Mouse (Mus musculus) CH12.LX (cell line): ENCODE results near the gene Cib1. TPM values are rescaled to one million over a fixed set of nuclear protein-coding genes. Genes with fewer than 3 reads are reported as not detected.

Experiments used
- DNase-seq: peaks from one replicate; pipeline ENCODE4 v3.0.0-alpha.2; 2013; ENCODE audit errors: extremely low read depth
- H3K27ac ChIP-seq: 2 replicates; pipeline ENCODE4 v1.5.1; 2012; ENCODE audit warnings: low read depth, mild to moderate bottlenecking, control low read depth, moderate library complexity; ENCODE audit not compliant: insufficient read depth
- H3K27me3 ChIP-seq: replicated peaks from 2 replicates; pipeline ENCODE3; 2012; ENCODE audit warnings: inconsistent platforms
- H3K36me3 ChIP-seq, 2 experiments: replicated peaks in 1 of 2; 2 replicates each; pipeline versions ENCODE3 to v1.6.1; 2012; ENCODE audit warnings: inconsistent platforms in 1 of 2, low read length in 1 of 2, mild to moderate bottlenecking in 1 of 2, mixed read lengths in 1 of 2, moderate library complexity in 1 of 2; ENCODE audit not compliant: control insufficient read depth in 1 of 2, insufficient read depth in 1 of 2
- H3K4me1 ChIP-seq, 2 experiments: 2 replicates each; pipeline ENCODE4 v1.6.1; 2012; ENCODE audit warnings: inconsistent platforms in 1 of 2, moderate library complexity in 1 of 2; ENCODE audit not compliant: insufficient read depth in 2 of 2, control insufficient read depth in 1 of 2
- H3K4me2 ChIP-seq: 2 replicates; pipeline ENCODE4 v1.6.1; 2012; ENCODE audit warnings: low read depth, mild to moderate bottlenecking, control low read depth; ENCODE audit not compliant: poor library complexity, insufficient read depth, severe bottlenecking
- H3K4me3 ChIP-seq, 3 experiments: fragments of 150-350 bp in 1 of 3; sonication (generic) in 1 of 3; replicated peaks in 1 of 3; 2 replicates each; pipeline versions ENCODE3 to v1.5.1; 2011 to 2012; ENCODE audit warnings: low read depth in 2 of 3, low read length in 2 of 3, mild to moderate bottlenecking in 2 of 3, moderate library complexity in 2 of 3, control low read depth in 1 of 3, improper control_type of control experiment in 1 of 3, inconsistent platforms in 1 of 3, mixed read lengths in 1 of 3; ENCODE audit not compliant: poor library complexity in 1 of 3
- H3K79me2 ChIP-seq: replicated peaks from 2 replicates; pipeline ENCODE4 v1.6.1; 2012; ENCODE audit warnings: mild to moderate bottlenecking, moderate library complexity; ENCODE audit not compliant: control insufficient read depth, poor library complexity, insufficient read depth, severe bottlenecking; ENCODE audit errors: extremely low read depth
- H3K9ac ChIP-seq: 2 replicates; pipeline ENCODE4 v1.6.1; 2012; ENCODE audit warnings: low read depth, mild to moderate bottlenecking, control low read depth, moderate library complexity; ENCODE audit not compliant: insufficient read depth
- H3K9me3 ChIP-seq: replicated peaks from 2 replicates; pipeline ENCODE3; 2012; ENCODE audit warnings: low read length, inconsistent platforms, mixed read lengths
- BHLHE40 ChIP-seq: IDR thresholded peaks from 2 replicates; pipeline ENCODE4 v1.6.1; 2011; ENCODE audit warnings: mild to moderate bottlenecking, low read depth, low read length, improper control_type of control experiment
- CHD1 ChIP-seq: IDR thresholded peaks from 2 replicates; pipeline ENCODE4 v1.6.1; 2012; ENCODE audit warnings: low read depth, low read length, improper control_type of control experiment, inconsistent platforms
- CHD2 ChIP-seq: IDR thresholded peaks from 2 replicates; pipeline ENCODE4 v1.6.1; 2011; ENCODE audit warnings: low read length, improper control_type of control experiment
- CTCF ChIP-seq, 2 experiments: IDR thresholded peaks in 1 of 2; conservative IDR thresholded peaks in 1 of 2; 2 replicates each; pipeline ENCODE4 v1.5.1; 2011 to 2012; ENCODE audit warnings: low read depth in 2 of 2, low read length in 2 of 2, improper control_type of control experiment in 1 of 2, inconsistent platforms in 1 of 2, mild to moderate bottlenecking in 1 of 2, moderate library complexity in 1 of 2
- ELF1 ChIP-seq: IDR thresholded peaks from 2 replicates; pipeline ENCODE4 v1.6.1; 2014; ENCODE audit warnings: low read depth, mild to moderate bottlenecking, inconsistent platforms, low read length, improper control_type of control experiment
- EP300 ChIP-seq: IDR thresholded peaks from 2 replicates; pipeline ENCODE4 v1.6.1; 2011; ENCODE audit warnings: low read length, improper control_type of control experiment
- ETS1 ChIP-seq: conservative IDR thresholded peaks from 2 replicates; pipeline ENCODE4 v1.6.1; 2012; ENCODE audit warnings: low read depth, mild to moderate bottlenecking, inconsistent platforms, low read length, improper control_type of control experiment, moderate library complexity
- HCFC1 ChIP-seq: IDR thresholded peaks from 2 replicates; pipeline ENCODE4 v1.6.1; 2012; ENCODE audit warnings: low read depth, mild to moderate bottlenecking, inconsistent platforms, low read length, improper control_type of control experiment
- IRF4 ChIP-seq: IDR thresholded peaks from 2 replicates; pipeline ENCODE4 v1.6.1; 2014; ENCODE audit warnings: low read depth, mild to moderate bottlenecking, inconsistent platforms, low read length, improper control_type of control experiment
- JUN ChIP-seq: IDR thresholded peaks from 2 replicates; pipeline ENCODE4 v1.6.1; 2011; ENCODE audit warnings: low read depth, mild to moderate bottlenecking, low read length, improper control_type of control experiment, moderate library complexity; ENCODE audit not compliant: insufficient read depth
- JUND ChIP-seq: conservative IDR thresholded peaks from 2 replicates; pipeline ENCODE4 v1.6.1; 2011; ENCODE audit warnings: low read depth, low read length, improper control_type of control experiment
- KAT2A ChIP-seq: IDR thresholded peaks from 2 replicates; pipeline ENCODE4 v1.6.1; 2012; ENCODE audit warnings: low read length, improper control_type of control experiment, inconsistent platforms; ENCODE audit not compliant: insufficient replicate concordance
- MAX ChIP-seq: IDR thresholded peaks from 2 replicates; pipeline ENCODE4 v1.6.1; 2011; ENCODE audit warnings: low read length, improper control_type of control experiment
- MEF2A ChIP-seq: IDR thresholded peaks from 2 replicates; pipeline ENCODE4 v1.6.1; 2014; ENCODE audit warnings: low read depth, mild to moderate bottlenecking, inconsistent platforms, low read length, improper control_type of control experiment, borderline replicate concordance
- MXI1 ChIP-seq: IDR thresholded peaks from 2 replicates; pipeline ENCODE4 v1.6.1; 2011; ENCODE audit warnings: mild to moderate bottlenecking, low read depth, low read length, improper control_type of control experiment
- NELFE ChIP-seq: IDR thresholded peaks from 2 replicates; pipeline ENCODE4 v1.6.1; 2011; ENCODE audit warnings: low read depth, low read length, improper control_type of control experiment
- NRF1 ChIP-seq: IDR thresholded peaks from 2 replicates; pipeline ENCODE4 v1.6.1; 2014; ENCODE audit warnings: low read depth, mild to moderate bottlenecking, inconsistent platforms, low read length, improper control_type of control experiment, moderate library complexity
- PAX5 ChIP-seq: IDR thresholded peaks from 2 replicates; pipeline ENCODE4 v1.6.1; 2012; ENCODE audit warnings: low read length, inconsistent platforms, mixed read lengths
- POLR2A ChIP-seq: IDR thresholded peaks from 2 replicates; pipeline ENCODE4 v1.6.1; 2011; ENCODE audit warnings: low read depth, mild to moderate bottlenecking, improper control_type of control experiment, low read length
- POLR2AphosphoS2 ChIP-seq: IDR thresholded peaks from 2 replicates; pipeline ENCODE4 v1.6.1; 2011; ENCODE audit warnings: low read depth, low read length, improper control_type of control experiment
- TCF12 ChIP-seq: IDR thresholded peaks from 2 replicates; pipeline ENCODE4 v1.6.1; 2014; ENCODE audit warnings: low read depth, mild to moderate bottlenecking, inconsistent platforms, low read length, improper control_type of control experiment
- UBTF ChIP-seq: IDR thresholded peaks from 2 replicates; pipeline ENCODE4 v1.6.1; 2012; ENCODE audit warnings: low read depth, mild to moderate bottlenecking, inconsistent platforms, low read length, improper control_type of control experiment, moderate library complexity
- USF1 ChIP-seq: IDR thresholded peaks from 2 replicates; pipeline ENCODE4 v1.6.1; 2014; ENCODE audit warnings: low read depth, mild to moderate bottlenecking, inconsistent platforms, low read length, improper control_type of control experiment
- USF2 ChIP-seq: conservative IDR thresholded peaks from 2 replicates; pipeline ENCODE4 v1.6.1; 2011; ENCODE audit warnings: low read depth, low read length, improper control_type of control experiment
- ZKSCAN1 ChIP-seq: IDR thresholded peaks from 2 replicates; pipeline ENCODE4 v1.6.1; 2012; ENCODE audit warnings: low read depth, inconsistent platforms, low read length, improper control_type of control experiment, borderline replicate concordance
- ZMIZ1 ChIP-seq: IDR thresholded peaks from 2 replicates; pipeline ENCODE4 v1.6.1; 2012; ENCODE audit warnings: low read depth, mild to moderate bottlenecking, inconsistent platforms, low read length, improper control_type of control experiment
- ZNF384 ChIP-seq: IDR thresholded peaks from 2 replicates; pipeline ENCODE4 v1.6.1; 2012; ENCODE audit warnings: low read depth, low read length, improper control_type of control experiment, inconsistent platforms
- dilution Hi-C: fragments of 300-500 bp; cut with MboI; formaldehyde crosslinking; loops from 2 replicates; pipeline ENCODE4 v1.14.3; 2020; ENCODE audit warnings: low sequenced_read_pairs; ENCODE audit not compliant: extremely low pct_unique_long_range_greater_than_20kb, extremely low pct_ligation_motif_present
- in situ Hi-C: fragments of 300-500 bp; cut with MboI; formaldehyde crosslinking; loops from 3 replicates; pipeline ENCODE4 v1.14.3; 2019; ENCODE audit warnings: low sequenced_read_pairs, low pct_ligation_motif_present, low pct_unique_long_range_greater_than_20kb, mixed read lengths
- polyA plus RNA-seq: library from polyadenylated mRNA; unstranded; fragments of >175 nt; gene quantifications from 2 replicates; pipeline ENCODE4 v1.2.1, GENCODE M21; 2012; ENCODE audit warnings: low read depth; ENCODE audit not compliant: insufficient read length
- total RNA-seq, 2 experiments: library from RNA; depleted of rRNA; stranded (reverse); fragments of 300-350 nt in 1 of 2; fragments of >200 nt in 1 of 2; gene quantifications; 2 replicates each; pipeline ENCODE4 v1.2.3; 2012 to 2014

The Cib1 gene
- total and polyA plus RNA-seq, 3 experiments, result 29.1 to 73.1 (median 48.1) TPM

- TF ChIP-seq ETS1, result no peak
- no peak for TF ChIP-seq ZKSCAN1
- no peak for TF ChIP-seq POLR2AphosphoS2
- no peak for TF ChIP-seq CHD2
- TF ChIP-seq EP300, result no peak
- TF ChIP-seq USF1, result no peak
- no peak for TF ChIP-seq USF2
- TF ChIP-seq JUN, result no peak
- no peak for TF ChIP-seq KAT2A
- no peak for TF ChIP-seq MAX
- TF ChIP-seq TCF12, result no peak
- no peak for TF ChIP-seq CTCF (conservative IDR thresholded peaks at IDR 0.05 in 1 of 2, IDR thresholded peaks at IDR 0.05 in 1 of 2; ENCODE audit: low read depth in 2 of 2, low read length in 2 of 2)
- TF ChIP-seq IRF4, result no peak
- TF ChIP-seq, all 38 proteins: peak for 0
- dilution Hi-C loops, result no loop called here
- no peak for DNase-seq
- Histone ChIP-seq H3K9me3 (no peaks in the 10 kb centered on the region), H3K27ac (peak overlapping the region; percentile 67; the same call in 1 of the 2 replicates), H3K36me3 (peaks cover 4 to 7% of the 10 kb centered on the region in 2 experiments), H3K27me3 (peaks cover 3% of the 10 kb centered on the region), H3K4me2 (peak overlapping the region; percentile 90), H3K79me2 (peaks cover 33% of the 10 kb centered on the region), H3K4me3 (peak overlapping the region; percentile 81 to 91 (median 85)), H3K9ac (peak overlapping the region; percentile 69), H3K4me1 (peaks cover 34 to 77% of the 10 kb centered on the region in 2 experiments)
- in situ Hi-C loops, result loop anchor here (5.0 kb wide), 1 partner anchor 37 kb away; no protein-coding TSS in a partner anchor
These were observed 33.8 kb downstream of the Cib1 start for GRCm38 (mm10) chr7:80198863-80199262.

- peaks cover 32% of the 10 kb centered on the region for H3K79me2 ChIP-seq
- peak overlapping the region; percentile 69 for H3K9ac ChIP-seq
- in situ Hi-C loops, result loop anchor here (5.0 kb wide), 1 partner anchor 36 kb away; no protein-coding TSS in a partner anchor
- dilution Hi-C loops, result no loop called here
- TF ChIP-seq UBTF, result peak; percentile 72; the same call in 1 of the 2 replicates
- no peak for TF ChIP-seq CHD1
- TF ChIP-seq MXI1, result 0 out of 2 replicates have a peak, but pooled peaks have one; percentile 69
- no peak for TF ChIP-seq JUND
- peak; percentile 67 for TF ChIP-seq POLR2A
- peak; percentile 53 for TF ChIP-seq MAX
- peak; percentile 62 for TF ChIP-seq NELFE
- peak; percentile 89 for TF ChIP-seq USF1
- peak; percentile 56 for TF ChIP-seq CHD2
- TF ChIP-seq HCFC1, result peak; percentile 51; the same call in 1 of the 2 replicates
- no peak for TF ChIP-seq KAT2A
- TF ChIP-seq NRF1, result 0 out of 2 replicates have a peak, but pooled peaks have one; percentile 10
- no peak for TF ChIP-seq JUN
- TF ChIP-seq TCF12, result no peak
- no peak for TF ChIP-seq PAX5
- TF ChIP-seq ZMIZ1, result peak; percentile 50; the same call in 1 of the 2 replicates
- TF ChIP-seq USF2, result peak; percentile 68
- 0 out of 2 replicates have a peak, but pooled peaks have one; percentile 13 for TF ChIP-seq MEF2A
- TF ChIP-seq BHLHE40, result peak; percentile 64
- no peak for TF ChIP-seq ZNF384
- peak; percentile 80 for TF ChIP-seq ELF1
- TF ChIP-seq, all 38 proteins: peak for 14
- no peak for DNase-seq
- Histone ChIP-seq H3K9me3 (no peaks in the 10 kb centered on the region), H3K27me3 (peaks cover 3% of the 10 kb centered on the region), H3K4me1 (peaks cover 35 to 76% of the 10 kb centered on the region in 2 experiments), H3K27ac (peak overlapping the region; percentile 67), H3K4me2 (peak overlapping the region; percentile 90), H3K4me3 (peak overlapping the region; percentile 81 to 91 (median 85)), H3K36me3 (peaks cover 4 to 7% of the 10 kb centered on the region in 2 experiments)
These were observed 34.5 kb downstream of the Cib1 start for GRCm38 (mm10) chr7:80197941-80198778.
